Mouse (Mus musculus) adrenal gland, postnatal 14 days (tissue): ENCODE measurements around the gene Ccnt2. TPM values are rescaled to one million over a fixed set of nuclear protein-coding genes. Genes with fewer than 3 reads are reported as not detected.
"Not testable (repeated sequence)": the region's sequence is repeated elsewhere in the genome, so short reads cannot be mapped to it uniquely, and the experiment has no call there.

Experiments
- DNase-seq: peaks from one replicate; pipeline ENCODE4 v3.0.0; 2021; ENCODE audit warnings: mixed read lengths
- long read RNA-seq, 2 experiments: library from polyadenylated mRNA; stranded (forward); transcript quantifications; one replicate each; pipeline ENCODE4 v2.0.0; 2021
- total RNA-seq: library from RNA; stranded (reverse); gene quantifications from 2 replicates; pipeline ENCODE4 v1.2.3, GENCODE M21; 2021

Gene Ccnt2
- 40.2 and 46.5 TPM in 2 replicates for total RNA-seq
- long read RNA-seq, experiment 1, full-length matches to known transcripts, result 5 of 16 reads
- long read RNA-seq, experiment 1, partial matches to known transcripts, result 0 of 16 reads
- long read RNA-seq, experiment 1, other reads (novel, unspliced or antisense), result 11 of 16 reads
- long read RNA-seq, experiment 2, full-length matches to known transcripts, result 8 of 14 reads
- long read RNA-seq, experiment 2, partial matches to known transcripts, result 1 of 14 reads
- long read RNA-seq, experiment 2, other reads (novel, unspliced or antisense), result 5 of 14 reads

DNA sequence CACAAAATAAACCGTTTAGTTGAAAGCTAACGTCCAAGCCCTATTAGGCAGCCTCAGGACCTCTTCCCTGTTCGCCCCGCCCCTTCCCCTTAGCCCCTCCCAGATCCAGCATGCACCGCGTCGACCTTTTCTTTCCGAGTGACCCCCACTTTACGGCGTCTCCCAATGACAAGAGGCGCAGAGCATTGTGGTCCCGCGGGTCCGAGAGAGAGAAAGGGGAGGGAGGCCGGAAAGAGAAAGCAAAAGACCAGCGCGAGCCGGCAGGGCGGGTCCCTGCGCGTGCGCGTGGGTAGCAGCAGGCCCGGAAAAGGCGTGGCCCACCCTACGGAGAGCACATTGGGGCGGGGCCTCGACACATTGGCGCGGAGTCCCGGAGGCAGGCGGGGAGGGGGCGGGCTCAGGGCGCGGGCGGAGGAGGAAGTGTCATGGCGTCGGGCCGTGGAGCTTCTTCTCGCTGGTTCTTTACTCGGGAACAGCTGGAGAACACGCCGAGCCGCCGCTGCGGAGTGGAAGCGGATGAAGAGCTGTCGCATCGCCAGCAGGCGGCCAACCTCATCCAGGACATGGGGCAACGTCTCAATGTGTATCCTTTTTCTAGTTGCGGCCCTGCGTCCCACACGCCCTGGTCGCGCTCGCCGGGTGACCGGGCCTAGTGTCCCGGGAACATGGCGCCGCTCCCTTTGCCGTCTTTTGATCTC, at the start of gene Ccnt2:
TSS of gene Ccnt2 (plus strand) at position 362 of the 698 bp plus-strand sequence.
- peak; percentile 100 for DNase-seq

DNA sequence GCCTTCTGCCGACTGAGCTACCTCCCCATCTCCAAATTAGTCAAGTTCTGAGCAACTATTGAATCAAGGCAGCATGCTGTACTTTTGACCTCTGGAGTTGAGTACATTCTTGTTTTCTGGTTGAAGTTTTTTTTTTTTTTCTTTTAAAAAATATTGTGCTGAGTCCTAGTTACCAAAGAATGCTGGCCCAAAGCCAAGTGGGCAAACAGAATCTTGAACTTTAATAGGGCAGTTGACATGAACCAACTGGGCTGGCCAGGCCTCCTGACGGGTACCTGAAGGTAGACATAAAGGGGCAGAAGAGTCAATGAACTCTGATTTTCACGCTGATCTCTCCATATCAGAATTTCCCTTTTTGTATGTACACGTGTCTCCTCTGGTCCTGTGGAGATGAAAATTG, 44.9 kb upstream of the Ccnt2 start, which contains the start of gene Acmsd:
TSS of gene Acmsd (plus strand) at position 318 of the 400 bp plus-strand sequence.
- DNase-seq, result peak; percentile 37

- no peak for DNase-seq
Measured at GRCm38 (mm10) chr1:127731086-127731485, 42.9 kb upstream of the Ccnt2 start.

GRCm38 (mm10) chr1:127732435-127732834, 41.5 kb upstream of the Ccnt2 start:
- no peak for DNase-seq

DNA sequence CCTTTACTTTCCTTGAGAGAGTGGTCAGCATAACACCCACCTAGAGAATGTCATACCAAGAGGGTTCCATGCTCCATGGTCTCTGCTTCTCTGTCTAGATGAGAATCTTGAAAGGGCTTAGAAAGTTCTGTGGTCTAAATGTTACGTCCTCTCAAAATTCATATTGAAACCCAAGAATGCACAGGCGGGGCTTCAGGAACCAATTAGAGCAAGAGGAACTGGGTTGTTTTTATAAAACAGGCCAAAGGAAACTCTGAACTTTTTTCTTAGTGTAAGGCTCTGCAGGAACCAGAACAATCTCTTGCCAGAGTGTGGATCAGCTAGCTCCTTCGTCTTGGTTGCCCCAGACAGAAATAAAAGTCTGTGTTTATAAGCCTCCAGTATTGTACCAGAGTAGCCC, 41.1 kb upstream of the Ccnt2 start:
- no peak for DNase-seq

DNA sequence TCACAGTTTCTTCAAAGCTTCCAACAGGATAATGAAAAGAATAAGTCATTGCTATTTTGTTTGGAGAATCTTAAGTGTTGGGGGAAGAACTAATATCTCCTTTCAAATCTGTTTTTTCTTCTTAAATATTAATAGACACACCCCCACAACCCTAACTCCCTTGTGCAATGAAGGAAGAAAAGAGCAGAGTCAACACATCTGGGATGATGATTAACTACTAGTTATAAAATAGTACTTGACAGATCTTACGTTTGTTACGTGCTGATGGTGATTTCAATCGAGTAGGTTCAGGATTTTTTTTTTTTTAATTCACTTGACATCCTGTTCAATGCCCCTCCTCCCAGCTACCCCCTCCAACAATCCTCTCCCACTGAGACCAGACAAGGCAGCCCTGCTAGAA, 38.6 kb upstream of the Ccnt2 start:
- DNase-seq, result no peak

- no peak for DNase-seq
Measured at GRCm38 (mm10) chr1:127750401-127751102, 23.4 kb upstream of the Ccnt2 start.

GRCm38 (mm10) chr1:127755806-127756205, 18.2 kb upstream of the Ccnt2 start:
- no peak for DNase-seq

DNA sequence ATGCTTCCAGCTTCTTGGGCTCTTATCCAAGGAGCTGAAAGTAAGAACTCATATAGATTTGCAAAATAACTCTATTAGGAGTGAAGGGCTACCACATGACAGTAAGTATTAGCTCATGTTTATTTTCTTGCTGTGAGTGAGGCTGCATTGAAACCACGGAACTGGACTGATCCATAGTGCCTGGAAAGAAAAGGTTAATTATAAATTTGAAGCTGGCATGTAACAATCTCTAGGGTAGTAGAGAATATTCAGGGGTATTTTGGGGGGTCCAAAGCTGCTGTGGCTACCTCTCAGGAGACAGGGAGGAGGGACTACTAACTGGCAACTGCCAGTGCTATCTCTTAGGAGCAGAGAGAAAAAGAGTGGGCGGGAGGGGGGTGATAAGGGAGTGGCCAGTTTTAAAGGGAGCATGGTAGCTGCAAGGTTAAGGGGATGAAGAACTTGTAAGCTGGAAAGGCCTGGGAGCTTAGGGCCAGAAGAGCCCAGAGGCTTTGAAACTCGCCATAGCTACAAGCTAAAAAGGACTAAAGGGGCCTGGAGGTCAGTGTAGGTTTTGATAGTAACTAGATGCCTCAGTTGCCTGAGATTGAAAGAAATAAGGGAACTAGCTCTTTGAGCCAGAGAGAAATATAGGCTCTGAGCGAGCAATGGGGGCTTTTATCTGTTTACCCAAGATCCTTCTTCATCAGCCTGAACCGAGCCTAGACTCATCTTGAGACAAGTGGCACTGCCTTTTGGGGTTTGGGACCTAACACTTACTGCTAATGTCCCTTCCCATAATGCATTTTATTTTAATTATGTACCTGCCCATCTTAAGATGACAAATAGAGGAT, 17.4 kb upstream of the Ccnt2 start:
- DNase-seq, result no peak

- DNase-seq, result not testable (repeated sequence)
Measured at GRCm38 (mm10) chr1:127757164-127757545, 16.8 kb upstream of the Ccnt2 start.

- no peak for DNase-seq
Measured at GRCm38 (mm10) chr1:127765468-127765867, 8.5 kb upstream of the Ccnt2 start.

GRCm38 (mm10) chr1:127766741-127767140, 7.2 kb upstream of the Ccnt2 start:
- DNase-seq, result no peak

GRCm38 (mm10) chr1:127773198-127773802, 664 bp upstream of the Ccnt2 start:
- DNase-seq, result peak; percentile 31

DNA sequence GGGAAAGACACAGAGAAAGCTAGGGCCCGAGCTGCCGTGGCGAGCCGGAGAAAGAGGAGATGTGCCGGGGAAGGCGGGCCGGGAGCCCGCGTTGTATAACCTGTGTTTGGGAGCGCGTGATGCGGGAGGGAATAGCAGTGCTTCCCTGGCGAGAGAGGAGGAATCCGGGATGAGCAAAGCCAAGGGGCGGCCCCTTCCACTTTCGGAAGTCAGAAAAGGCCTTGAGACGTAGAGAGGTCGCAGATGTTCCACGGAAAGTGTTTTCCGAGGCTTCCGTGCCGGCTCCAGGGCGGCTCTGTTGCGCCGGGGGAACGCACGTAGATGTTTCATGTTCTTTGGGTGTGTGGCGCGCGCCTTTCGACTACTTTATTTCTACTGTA, 527 bp downstream of the Ccnt2 start:
- peak; percentile 81 for DNase-seq

DNA sequence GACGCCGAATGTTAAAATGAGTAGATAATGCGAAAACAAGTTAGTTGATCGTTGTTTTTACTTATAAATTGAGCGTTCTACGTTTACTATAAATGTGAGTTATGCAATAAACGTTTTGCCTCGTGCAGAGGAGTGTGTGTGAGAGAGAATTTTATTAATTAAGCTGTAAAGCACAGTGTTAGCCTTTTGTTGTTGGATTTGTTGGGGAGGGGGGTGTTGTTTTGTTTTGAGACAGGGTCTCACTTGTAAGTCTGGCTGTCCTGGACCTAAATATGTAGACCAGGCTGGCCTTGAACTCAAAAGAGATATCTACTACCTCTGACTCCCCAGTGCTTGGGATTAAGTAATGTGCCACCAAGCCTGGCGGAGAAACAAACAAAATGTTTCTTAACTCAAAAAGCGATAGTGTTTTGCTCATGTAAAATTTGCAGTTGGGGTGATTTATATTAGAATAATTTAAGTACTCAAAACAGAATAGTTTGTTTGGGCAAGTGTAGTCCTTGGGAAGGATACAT, 1.3 kb downstream of the Ccnt2 start:
- peak; percentile 18 for DNase-seq

GRCm38 (mm10) chr1:127776246-127776645, 2.3 kb downstream of the Ccnt2 start:
- no peak for DNase-seq

- no peak for DNase-seq
Measured at GRCm38 (mm10) chr1:127778611-127779010, 4.6 kb downstream of the Ccnt2 start.

- DNase-seq, result no peak
Measured at GRCm38 (mm10) chr1:127780142-127780541, 6.2 kb downstream of the Ccnt2 start.

DNA sequence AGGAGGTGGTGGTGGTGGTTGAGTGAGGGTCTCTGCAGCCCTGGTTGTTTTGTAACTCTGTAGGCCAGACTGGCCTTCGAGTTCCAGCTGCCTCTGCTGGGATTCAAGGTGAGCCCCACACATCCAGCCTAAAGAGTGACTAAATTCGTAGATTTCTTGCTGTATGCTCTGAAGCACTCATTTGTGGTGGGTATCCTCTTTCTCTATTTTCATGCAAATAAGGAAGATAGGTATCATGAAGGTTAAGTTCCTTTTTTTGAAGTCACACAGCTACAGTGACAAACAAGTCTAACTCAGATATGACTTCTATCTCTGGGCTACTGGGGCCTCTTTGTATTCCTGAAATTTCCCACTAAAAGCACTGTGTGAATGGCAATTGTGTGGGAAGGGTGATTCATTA, 6.9 kb downstream of the Ccnt2 start:
- no peak for DNase-seq

DNA sequence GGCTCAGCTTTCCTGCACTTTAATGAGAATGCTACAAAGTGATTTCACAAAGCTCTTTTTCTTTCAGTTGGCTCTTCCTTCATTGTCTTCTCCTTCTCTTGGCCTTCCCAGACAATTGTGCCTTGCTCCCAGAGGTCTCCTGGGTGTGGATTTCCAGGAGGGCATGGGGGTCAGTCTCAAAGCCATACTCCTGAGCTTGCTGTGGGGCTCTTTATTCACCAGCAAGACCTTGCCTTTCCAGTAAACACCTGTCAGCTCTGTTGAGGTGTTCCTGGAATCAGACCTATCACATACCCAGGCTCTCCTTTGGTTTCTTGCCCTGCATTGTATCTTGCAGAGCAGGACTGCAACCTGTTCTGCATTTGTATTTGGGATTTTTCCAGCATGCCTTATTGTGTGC, 9.9 kb downstream of the Ccnt2 start:
- no peak for DNase-seq

GRCm38 (mm10) chr1:127785882-127786281, 11.9 kb downstream of the Ccnt2 start:
- no peak for DNase-seq

DNA sequence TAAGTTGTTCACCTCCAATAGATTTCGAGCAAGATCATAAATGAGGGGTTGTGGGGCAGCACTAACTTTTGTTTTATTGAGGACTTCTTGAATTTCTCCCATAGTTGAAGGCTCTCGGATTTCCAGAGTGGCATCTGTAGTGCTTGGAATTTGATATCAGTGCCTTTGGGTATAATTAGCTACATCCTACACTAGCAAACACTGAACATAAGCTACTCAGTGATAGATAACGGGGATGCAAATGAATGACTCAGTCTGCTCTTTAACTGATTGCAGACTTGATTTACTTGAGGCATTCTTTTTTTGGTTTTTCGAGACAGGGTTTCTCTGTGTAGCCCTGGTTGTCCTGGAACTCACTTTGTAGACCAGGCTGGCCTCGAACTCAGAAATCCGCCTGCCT, 15.0 kb downstream of the Ccnt2 start:
- DNase-seq, result no peak
